Mouse (Mus musculus): ENCODE measurements around the gene 4921539E11Rik. TPM values are rescaled to one million over a fixed set of nuclear protein-coding genes. Genes with fewer than 3 reads are reported as not detected.

4921539E11Rik gene
- total RNA-seq, 1 experiment: not detected

DNA sequence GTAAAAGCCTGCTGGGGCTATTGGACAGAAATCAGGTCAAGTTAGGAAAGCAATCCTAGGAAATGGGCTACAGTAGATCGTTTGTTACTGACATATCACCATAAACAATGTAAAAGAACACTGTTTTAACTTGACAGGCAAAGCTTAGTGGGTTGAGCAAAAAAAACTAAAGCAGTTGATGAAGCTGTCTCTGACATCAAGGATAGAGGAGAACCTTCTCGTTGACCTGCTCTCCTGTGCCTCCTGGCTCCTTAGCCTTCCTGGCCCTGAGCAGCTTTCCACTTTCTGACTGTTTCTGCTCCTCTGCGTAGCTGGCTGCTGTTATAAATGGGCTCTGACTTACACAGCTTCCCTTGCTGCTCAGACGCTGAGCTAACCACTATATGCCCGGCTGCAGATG is 27.3 kb downstream of the 4921539E11Rik start:
- TF ChIP-seq CHD2 (IDR thresholded peaks at IDR 0.05; ENCODE audit: low read depth, low read length) (no peak), MAFK (IDR thresholded peaks at IDR 0.05; ENCODE audit: insufficient read depth, low read depth, low read length) (no peak), ZNF384 (IDR thresholded peaks at IDR 0.05; ENCODE audit: low read depth, low read length) (no peak), ZC3H11A (IDR thresholded peaks at IDR 0.05; ENCODE audit: borderline replicate concordance, low read depth, low read length) (no peak)
- Histone ChIP-seq H3K36me3 (ENCODE audit: control insufficient read depth, insufficient read depth, low read length, poor library complexity, severe bottlenecking) (no peaks in the 10 kb centered on the region), H3K4me3 (ENCODE audit: insufficient read depth in 1 of 2, low read depth in 1 of 2, low read length in 2 of 2, poor library complexity in 1 of 2, severe bottlenecking in 1 of 2) (no peak overlapping the region), H3K9me3 (ENCODE audit: control insufficient read depth, insufficient read depth, low read depth, low read length) (no peaks in the 10 kb centered on the region), H3K9ac (ENCODE audit: insufficient read depth, low read depth, low read length, poor library complexity, severe bottlenecking) (no peak overlapping the region), H3K4me1 (ENCODE audit: control insufficient read depth in 2 of 2, insufficient read depth in 2 of 2, low read length in 2 of 2, poor library complexity in 1 of 2) (no peaks in the 10 kb centered on the region), H3K27ac (ENCODE audit: insufficient read depth, low read depth, low read length, poor library complexity, severe bottlenecking) (no peak overlapping the region)
- in situ Hi-C loops (cut with MboI; ENCODE audit: low sequenced_read_pairs in 2 of 2, unreplicated experiment in 2 of 2): no loop called here
- no peak for DNase-seq (ENCODE audit: low read depth, low spot score)

DNA sequence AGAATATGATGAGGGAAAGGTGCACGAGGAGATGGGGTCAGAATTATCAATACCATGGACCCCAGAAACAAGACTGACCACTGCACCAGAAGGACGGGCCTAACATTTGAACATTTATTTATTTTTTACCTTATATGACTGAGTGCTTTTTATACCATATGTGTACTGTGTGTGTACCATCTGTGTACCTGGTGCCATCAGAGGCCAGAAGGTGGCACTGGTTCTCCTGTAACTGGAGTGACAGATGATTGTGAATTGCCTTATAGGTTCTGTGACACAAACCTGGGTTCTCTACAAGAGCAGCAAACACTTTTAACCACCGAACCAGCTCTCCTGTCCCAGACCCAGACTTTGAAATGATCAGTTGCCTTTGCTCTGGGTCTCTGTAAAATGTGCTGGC is 31.8 kb downstream of the 4921539E11Rik start:
- DNase-seq (ENCODE audit: low read depth, low spot score): no peak
- TF ChIP-seq ZC3H11A (IDR thresholded peaks at IDR 0.05; ENCODE audit: borderline replicate concordance, low read depth, low read length) (no peak), HCFC1 (IDR thresholded peaks at IDR 0.05; ENCODE audit: borderline replicate concordance, insufficient read depth, low read length) (no peak), CHD2 (IDR thresholded peaks at IDR 0.05; ENCODE audit: low read depth, low read length) (no peak), MAFK (IDR thresholded peaks at IDR 0.05; ENCODE audit: insufficient read depth, low read depth, low read length) (no peak), ZNF384 (IDR thresholded peaks at IDR 0.05; ENCODE audit: low read depth, low read length) (no peak)
- Histone ChIP-seq H3K9ac (ENCODE audit: insufficient read depth, low read depth, low read length, poor library complexity, severe bottlenecking) (no peak overlapping the region), H3K36me3 (ENCODE audit: control insufficient read depth, insufficient read depth, low read length, poor library complexity, severe bottlenecking) (no peaks in the 10 kb centered on the region), H3K27ac (ENCODE audit: insufficient read depth, low read depth, low read length, poor library complexity, severe bottlenecking) (no peak overlapping the region), H3K9me3 (ENCODE audit: control insufficient read depth, insufficient read depth, low read depth, low read length) (no peaks in the 10 kb centered on the region), H3K4me3 (ENCODE audit: insufficient read depth in 1 of 2, low read depth in 1 of 2, low read length in 2 of 2, poor library complexity in 1 of 2, severe bottlenecking in 1 of 2) (no peak overlapping the region), H3K4me1 (ENCODE audit: control insufficient read depth in 2 of 2, insufficient read depth in 2 of 2, low read length in 2 of 2, poor library complexity in 1 of 2) (no peaks in the 10 kb centered on the region)
- in situ Hi-C loops (cut with MboI; ENCODE audit: low sequenced_read_pairs in 2 of 2, unreplicated experiment in 2 of 2): no loop called here

- Histone ChIP-seq H3K4me3 (ENCODE audit: insufficient read depth in 1 of 2, low read depth in 1 of 2, low read length in 2 of 2, poor library complexity in 1 of 2, severe bottlenecking in 1 of 2) (no peak overlapping the region), H3K36me3 (ENCODE audit: control insufficient read depth, insufficient read depth, low read length, poor library complexity, severe bottlenecking) (no peaks in the 10 kb centered on the region), H3K4me1 (ENCODE audit: control insufficient read depth in 2 of 2, insufficient read depth in 2 of 2, low read length in 2 of 2, poor library complexity in 1 of 2) (no peaks in the 10 kb centered on the region), H3K27ac (ENCODE audit: insufficient read depth, low read depth, low read length, poor library complexity, severe bottlenecking) (no peak overlapping the region), H3K9me3 (ENCODE audit: control insufficient read depth, insufficient read depth, low read depth, low read length) (no peaks in the 10 kb centered on the region), H3K9ac (ENCODE audit: insufficient read depth, low read depth, low read length, poor library complexity, severe bottlenecking) (no peak overlapping the region)
- DNase-seq (ENCODE audit: low read depth, low spot score): no peak
- in situ Hi-C loops (cut with MboI; ENCODE audit: low sequenced_read_pairs in 2 of 2, unreplicated experiment in 2 of 2): no loop called here
- TF ChIP-seq MAFK (IDR thresholded peaks at IDR 0.05; ENCODE audit: insufficient read depth, low read depth, low read length): no peak
- no peak for TF ChIP-seq HCFC1 (IDR thresholded peaks at IDR 0.05; ENCODE audit: borderline replicate concordance, insufficient read depth, low read length)
- no peak for TF ChIP-seq CHD2 (IDR thresholded peaks at IDR 0.05; ENCODE audit: low read depth, low read length)
- no peak for TF ChIP-seq ZNF384 (IDR thresholded peaks at IDR 0.05; ENCODE audit: low read depth, low read length)
- TF ChIP-seq ZC3H11A (IDR thresholded peaks at IDR 0.05; ENCODE audit: borderline replicate concordance, low read depth, low read length): no peak
Measured at GRCm38 (mm10) chr4:103253846-103254245, 36.8 kb downstream of the 4921539E11Rik start.

DNA sequence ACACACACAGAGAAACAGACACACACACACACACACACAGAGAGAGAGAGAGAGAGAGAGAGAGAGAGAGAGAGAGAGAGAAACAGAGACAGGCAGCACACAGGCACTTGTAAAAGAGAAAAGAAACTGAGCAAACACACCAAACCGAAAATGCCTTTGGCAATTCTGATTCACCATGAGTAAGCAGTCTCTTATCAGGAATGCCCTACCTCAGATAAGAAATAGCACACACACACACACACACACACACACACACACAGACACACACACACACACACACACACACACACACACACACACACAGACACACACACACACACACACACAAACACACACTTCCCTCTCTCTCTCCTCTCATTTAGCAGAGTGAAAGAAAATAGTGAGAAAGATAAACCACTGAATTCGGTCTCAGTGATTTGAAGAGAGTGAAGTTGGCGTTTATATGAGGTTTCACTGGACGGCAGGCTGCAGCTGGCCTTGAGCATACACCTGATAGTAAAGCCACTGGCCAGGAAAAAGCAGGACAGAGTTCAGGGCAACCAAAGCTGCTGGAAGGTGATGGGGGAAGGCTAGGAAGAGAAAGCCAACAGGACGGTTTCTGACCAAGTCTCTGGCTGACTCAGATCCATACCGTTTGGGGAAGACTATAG is 41.1 kb downstream of the 4921539E11Rik start:
- no peak overlapping the region for H3K4me3 ChIP-seq (ENCODE audit: insufficient read depth in 1 of 2, low read depth in 1 of 2, low read length in 2 of 2, poor library complexity in 1 of 2, severe bottlenecking in 1 of 2)
- in situ Hi-C loops (cut with MboI; ENCODE audit: low sequenced_read_pairs in 2 of 2, unreplicated experiment in 2 of 2): no loop called here
- no peak overlapping the region for H3K9ac ChIP-seq (ENCODE audit: insufficient read depth, low read depth, low read length, poor library complexity, severe bottlenecking)
- H3K36me3 ChIP-seq (ENCODE audit: control insufficient read depth, insufficient read depth, low read length, poor library complexity, severe bottlenecking): no peaks in the 10 kb centered on the region
- no peak for TF ChIP-seq ZNF384 (IDR thresholded peaks at IDR 0.05; ENCODE audit: low read depth, low read length)
- no peak for TF ChIP-seq MAFK (IDR thresholded peaks at IDR 0.05; ENCODE audit: insufficient read depth, low read depth, low read length)
- no peak for TF ChIP-seq ZC3H11A (IDR thresholded peaks at IDR 0.05; ENCODE audit: borderline replicate concordance, low read depth, low read length)
- no peak for TF ChIP-seq CHD2 (IDR thresholded peaks at IDR 0.05; ENCODE audit: low read depth, low read length)
- TF ChIP-seq HCFC1 (IDR thresholded peaks at IDR 0.05; ENCODE audit: borderline replicate concordance, insufficient read depth, low read length): no peak
- peaks cover 5% of the 10 kb centered on the region in 2 experiments; a peak in 2 of 4 replicates for H3K4me1 ChIP-seq (ENCODE audit: control insufficient read depth in 2 of 2, insufficient read depth in 2 of 2, low read length in 2 of 2, poor library complexity in 1 of 2)
- no peaks in the 10 kb centered on the region for H3K9me3 ChIP-seq (ENCODE audit: control insufficient read depth, insufficient read depth, low read depth, low read length)
- no peak overlapping the region for H3K27ac ChIP-seq (ENCODE audit: insufficient read depth, low read depth, low read length, poor library complexity, severe bottlenecking)
- no peak for DNase-seq (ENCODE audit: low read depth, low spot score)

All from ES-E14 (cell line).